Mouse (Mus musculus): ENCODE data around the gene Slc48a1. TPM values are rescaled to one million over a fixed set of nuclear protein-coding genes. Genes with fewer than 3 reads are reported as not detected.
A peak's percentile ranks its signal among the peaks of the same experiment; 100 is the strongest.

Gene Slc48a1
- polyA plus RNA-seq, 1 experiment from 2014 or later = 32.1 TPM

DNA sequence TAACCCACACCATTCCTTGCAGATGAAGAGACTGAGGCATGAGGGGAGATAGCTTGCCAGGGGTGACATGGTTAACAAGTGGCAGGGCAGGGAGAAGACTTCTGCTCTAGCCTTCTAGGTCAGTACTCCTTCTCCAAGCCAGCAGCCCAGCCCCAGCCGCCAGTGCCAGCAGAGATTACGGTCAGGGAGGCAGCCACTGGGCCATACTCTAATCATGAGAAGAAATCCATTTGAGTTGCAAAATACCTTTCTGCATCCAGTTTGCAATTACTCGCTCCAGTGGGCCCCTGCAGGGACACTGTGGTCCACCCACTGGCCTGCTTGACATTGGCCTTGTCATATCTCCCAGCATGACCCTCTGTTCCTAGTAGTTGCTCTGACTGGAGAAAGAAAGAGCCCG lies 60.1 kb downstream of the Slc48a1 start:
- 77% methylated on average over 4 of the region's 4 CpGs for WGBS
- no peaks in the 10 kb centered on the region for H3K36me3 ChIP-seq
- peaks cover 11% of the 10 kb centered on the region; the same call in 1 of the 2 replicates for H3K27me3 ChIP-seq (ENCODE audit: insufficient read depth, poor library complexity, severe bottlenecking)
- H3K9me3 ChIP-seq = no peaks in the 10 kb centered on the region
- no peak overlapping the region for H3K4me3 ChIP-seq
- H3K4me1 ChIP-seq = peaks cover 49% of the 10 kb centered on the region
- H3K27ac ChIP-seq = no peak overlapping the region
- no peak for DNase-seq (ENCODE audit: low spot score)

DNA sequence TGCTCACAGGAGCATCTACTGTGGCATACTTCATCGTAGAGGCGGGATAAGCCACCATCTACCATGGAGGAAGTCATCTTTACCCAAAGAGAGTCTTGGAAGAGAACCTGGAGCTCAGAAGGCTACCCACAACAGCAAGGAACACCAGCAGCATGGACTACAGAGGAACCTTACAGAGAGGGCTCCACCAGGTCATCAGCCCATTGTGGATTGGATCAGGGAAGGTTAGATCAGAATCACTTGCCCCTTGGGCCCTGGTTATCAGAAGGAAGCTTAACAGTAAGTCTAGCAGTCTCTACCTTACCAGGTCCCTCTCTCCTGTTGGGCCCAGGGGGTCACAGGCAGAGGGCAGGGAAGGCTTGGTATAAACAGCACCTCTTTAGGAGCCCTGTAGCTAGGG lies 60.7 kb downstream of the Slc48a1 start:
- 79% methylated on average over 2 of the region's 2 CpGs for WGBS
- H3K4me1 ChIP-seq = peaks cover 48% of the 10 kb centered on the region
- H3K27me3 ChIP-seq (ENCODE audit: insufficient read depth, poor library complexity, severe bottlenecking) = peaks cover 5% of the 10 kb centered on the region; the same call in 1 of the 2 replicates
- H3K36me3 ChIP-seq = no peaks in the 10 kb centered on the region
- H3K9me3 ChIP-seq = no peaks in the 10 kb centered on the region
- no peak for DNase-seq (ENCODE audit: low spot score)
- no peak overlapping the region for H3K4me3 ChIP-seq
- H3K27ac ChIP-seq = no peak overlapping the region; the same call in 1 of the 2 replicates

DNA sequence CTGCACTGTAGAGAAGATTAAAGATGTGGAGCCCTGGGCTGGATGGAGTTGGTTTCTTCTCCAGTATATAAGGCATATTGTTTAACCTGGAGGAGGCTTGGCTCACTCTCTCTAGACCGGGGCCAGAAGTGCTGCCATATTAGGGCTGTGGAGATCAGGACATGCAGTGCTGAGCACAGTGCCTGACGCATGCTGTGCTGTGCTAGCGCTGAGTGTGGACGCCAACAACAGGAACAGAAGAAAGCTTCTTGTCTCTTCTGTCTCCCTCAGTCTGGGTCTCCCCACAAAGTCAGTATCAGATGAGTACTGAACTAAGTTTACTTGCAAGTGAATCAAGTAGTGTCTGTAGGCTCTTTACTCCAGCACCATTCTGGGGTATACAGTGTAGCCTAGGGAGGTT lies 61.2 kb downstream of the Slc48a1 start:
- no peaks in the 10 kb centered on the region for H3K36me3 ChIP-seq
- no peaks in the 10 kb centered on the region for H3K9me3 ChIP-seq
- DNase-seq (ENCODE audit: low spot score) = no peak
- no peak overlapping the region for H3K4me3 ChIP-seq
- peaks cover 5% of the 10 kb centered on the region; the same call in 1 of the 2 replicates for H3K27me3 ChIP-seq (ENCODE audit: insufficient read depth, poor library complexity, severe bottlenecking)
- H3K4me1 ChIP-seq = peaks cover 48% of the 10 kb centered on the region
- WGBS = 78% methylated on average over 4 of the region's 4 CpGs
- H3K27ac ChIP-seq = peak overlapping the region; percentile 37

DNA sequence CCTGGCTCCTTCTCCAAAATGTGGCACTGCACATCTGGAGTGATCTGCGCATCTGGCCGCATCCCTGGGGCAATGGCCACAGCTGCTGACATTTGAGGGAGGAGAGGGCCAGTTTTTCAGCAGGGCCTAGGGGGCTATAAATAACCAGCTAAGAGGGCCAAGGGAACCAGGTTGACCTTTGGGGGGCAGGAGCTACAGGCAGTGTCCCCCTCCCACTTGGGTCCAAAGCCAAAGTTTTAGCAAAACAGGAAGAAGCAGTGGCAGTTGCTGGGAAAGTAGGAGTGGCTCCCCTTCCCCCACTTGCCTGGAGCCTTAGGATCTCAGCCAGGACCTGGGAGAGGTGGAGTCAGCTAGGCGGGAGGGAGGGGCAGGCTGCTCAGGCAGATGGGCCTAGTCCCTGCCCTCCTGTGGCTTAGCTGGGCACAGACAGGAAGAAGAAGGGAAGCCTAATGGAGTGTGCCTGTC lies 61.7 kb downstream of the Slc48a1 start:
- no peaks in the 10 kb centered on the region for H3K9me3 ChIP-seq
- 33% methylated on average over 3 of the region's 3 CpGs for WGBS
- peaks cover 48% of the 10 kb centered on the region for H3K4me1 ChIP-seq
- H3K27ac ChIP-seq = peak overlapping the region; percentile 37
- DNase-seq (ENCODE audit: low spot score) = no peak
- peaks cover 7% of the 10 kb centered on the region; the same call in 1 of the 2 replicates for H3K27me3 ChIP-seq (ENCODE audit: insufficient read depth, poor library complexity, severe bottlenecking)
- H3K36me3 ChIP-seq = no peaks in the 10 kb centered on the region
- H3K4me3 ChIP-seq = no peak overlapping the region

DNA sequence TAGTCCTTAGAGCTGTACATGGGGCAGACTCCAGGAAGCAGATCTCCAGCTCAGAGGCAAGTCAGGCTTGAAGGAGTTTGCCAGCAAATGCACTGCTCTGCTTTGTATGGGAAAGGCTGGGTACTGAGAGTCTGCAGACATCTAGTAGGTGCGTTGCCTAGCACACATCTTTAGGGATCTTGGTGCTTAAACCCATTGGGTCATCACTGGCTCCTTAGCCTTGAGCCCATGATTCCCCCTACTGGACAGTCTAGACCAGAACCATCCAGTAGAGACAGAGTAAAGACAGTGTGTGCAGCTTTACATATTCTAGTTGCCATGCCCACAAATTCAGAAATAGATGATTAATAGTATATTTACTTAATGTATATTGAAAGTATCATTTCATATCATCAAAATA lies 62.5 kb downstream of the Slc48a1 start:
- 84% methylated on average over 1 of the region's 1 CpGs for WGBS
- no peak for DNase-seq (ENCODE audit: low spot score)
- H3K27me3 ChIP-seq (ENCODE audit: insufficient read depth, poor library complexity, severe bottlenecking) = peaks cover 7% of the 10 kb centered on the region; the same call in 1 of the 2 replicates
- H3K9me3 ChIP-seq = no peaks in the 10 kb centered on the region
- H3K4me1 ChIP-seq = peaks cover 48% of the 10 kb centered on the region
- H3K27ac ChIP-seq = peak overlapping the region; percentile 37; the same call in 1 of the 2 replicates
- H3K36me3 ChIP-seq = no peaks in the 10 kb centered on the region
- H3K4me3 ChIP-seq = no peak overlapping the region

DNA sequence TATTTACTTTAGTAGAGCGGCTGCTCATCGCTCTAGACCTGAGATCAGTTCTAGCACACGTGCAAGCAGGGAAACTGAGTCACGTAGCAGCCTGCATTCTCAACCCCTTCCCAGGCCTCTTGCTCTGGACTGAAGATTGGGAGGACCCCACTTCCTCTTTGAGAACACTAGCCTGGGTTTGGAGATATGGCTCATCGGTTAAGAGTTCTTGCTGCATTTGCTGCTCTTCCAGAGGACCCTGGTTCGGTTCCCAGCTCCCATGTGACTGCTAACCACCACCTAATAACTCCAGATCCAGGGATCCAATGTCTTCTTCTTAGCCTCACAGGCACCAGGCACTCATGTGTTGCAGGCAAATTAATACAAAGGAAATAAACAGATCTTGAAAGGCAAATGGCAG lies 63.1 kb downstream of the Slc48a1 start:
- WGBS = 89% methylated on average over 6 of the region's 6 CpGs
- Histone ChIP-seq H3K27ac (no peak overlapping the region), H3K4me1 (peaks cover 43% of the 10 kb centered on the region), H3K36me3 (no peaks in the 10 kb centered on the region), H3K9me3 (no peaks in the 10 kb centered on the region), H3K27me3 (ENCODE audit: insufficient read depth, poor library complexity, severe bottlenecking) (peaks cover 7% of the 10 kb centered on the region; the same call in 1 of the 2 replicates), H3K4me3 (no peak overlapping the region)
- no peak for DNase-seq (ENCODE audit: low spot score)

DNA sequence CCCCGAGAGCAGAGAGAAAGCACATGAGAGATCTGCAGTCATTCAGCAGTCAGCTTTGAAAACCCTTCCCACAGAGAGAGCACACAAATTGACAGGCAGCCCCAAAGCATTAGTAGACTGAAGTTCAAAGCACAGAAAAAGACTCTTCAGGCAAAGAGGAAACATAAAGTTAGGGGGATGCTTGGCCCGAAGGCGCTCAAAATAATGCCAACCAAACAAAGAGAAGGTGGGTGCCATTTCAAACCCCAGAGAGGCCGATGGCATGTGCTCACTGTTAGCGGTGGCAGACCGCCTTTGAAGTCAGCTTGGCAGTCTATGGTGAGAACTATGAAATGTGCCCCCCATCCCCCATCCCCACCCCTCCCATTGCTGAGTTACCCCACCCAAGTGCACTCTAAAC lies 63.7 kb downstream of the Slc48a1 start:
- H3K36me3 ChIP-seq = no peaks in the 10 kb centered on the region
- no peak overlapping the region for H3K4me3 ChIP-seq
- no peaks in the 10 kb centered on the region for H3K9me3 ChIP-seq
- 88% methylated on average over 6 of the region's 6 CpGs for WGBS
- no peak overlapping the region for H3K27ac ChIP-seq
- no peak for DNase-seq (ENCODE audit: low spot score)
- H3K4me1 ChIP-seq = peaks cover 38% of the 10 kb centered on the region
- peaks cover 7% of the 10 kb centered on the region; the same call in 1 of the 2 replicates for H3K27me3 ChIP-seq (ENCODE audit: insufficient read depth, poor library complexity, severe bottlenecking)

Other genes with a start within 250 kb of the Slc48a1 start
- gene Rpap3, start 72.7 kb upstream of the Slc48a1 start, polyA plus RNA-seq (2016; fragmentation: Nextera tagmentation; extraction: Ambion mirVana) = 24.0 and 27.1 TPM in 2 replicates
- gene Endou, start 47.2 kb upstream of the Slc48a1 start, polyA plus RNA-seq (2016; fragmentation: Nextera tagmentation; extraction: Ambion mirVana) = 0.11 and 0.18 TPM in 2 replicates
- gene Rapgef3, start 10.5 kb upstream of the Slc48a1 start, polyA plus RNA-seq (2016; fragmentation: Nextera tagmentation; extraction: Ambion mirVana) = 10.2 and 13.4 TPM in 2 replicates
- gene Hdac7, start 66.0 kb downstream of the Slc48a1 start, polyA plus RNA-seq (2016; fragmentation: Nextera tagmentation; extraction: Ambion mirVana) = 23.4 and 26.7 TPM in 2 replicates
- gene Vdr, start 132.1 kb downstream of the Slc48a1 start, polyA plus RNA-seq (2016; fragmentation: Nextera tagmentation; extraction: Ambion mirVana) = 0.75 and 0.77 TPM in 2 replicates
- gene Tmem106c, start 185.7 kb downstream of the Slc48a1 start, polyA plus RNA-seq (2016; fragmentation: Nextera tagmentation; extraction: Ambion mirVana) = 32.0 and 33.5 TPM in 2 replicates
- gene Col2a1, start 226.2 kb downstream of the Slc48a1 start, polyA plus RNA-seq (2016; fragmentation: Nextera tagmentation; extraction: Ambion mirVana) = 131 and 160 TPM in 2 replicates

Data from heart, embryonic 10.5 days (tissue).